8 mouse cellular contexts compared by ENCODE assay signal in genomic region chr8:105304325-105305210, GRCm38 (mm10). TPM values are rescaled to one million over a fixed set of nuclear protein-coding genes. Genes with fewer than 3 reads are reported as not detected.
DNase-seq lines count a peak whose midpoint lies in the region; ATAC-seq and TF ChIP-seq lines count a peak whose summit lies in the region.

No protein-coding gene starts in this region.

- no peak overlapping the region for H3K4me3 ChIP-seq in kidney, embryonic 14.5 days (ENCODE audit: low read length)
- H3K4me3 ChIP-seq in kidney, adult 2 months (ENCODE audit: insufficient read depth, low read depth, low read length), result no peak overlapping the region
- H3K4me3 ChIP-seq in G1E (ENCODE audit: low read depth, low read length), result peak overlapping the region; percentile 30; the same call in 1 of the 2 replicates
- no peak overlapping the region for H3K4me3 ChIP-seq in forebrain, embryonic 13.5 days
- no peak overlapping the region for H3K4me3 ChIP-seq in macrophage (ENCODE audit: inconsistent target)

- no peak for TF ChIP-seq CTCF in kidney, adult 2 months (conservative IDR thresholded peaks at IDR 0.05; ENCODE audit: insufficient read depth, insufficient read length, low read depth, low read length)
- TF ChIP-seq CTCF in G1E (IDR thresholded peaks at IDR 0.05; ENCODE audit: low read depth, low read length), result no peak

- H3K27me3 ChIP-seq in kidney, embryonic 14.5 days (ENCODE audit: control insufficient read depth, insufficient read depth, low read length), result no peaks in the 10 kb centered on the region
- H3K27me3 ChIP-seq in kidney, adult 2 months (replicated peaks; ENCODE audit: control insufficient read depth, insufficient read depth, low read length), result no peaks in the 10 kb centered on the region
- no peaks in the 10 kb centered on the region for H3K27me3 ChIP-seq in G1E (ENCODE audit: insufficient read depth, low read length)
- no peaks in the 10 kb centered on the region for H3K27me3 ChIP-seq in forebrain, embryonic 13.5 days

- peaks cover 19% of the 10 kb centered on the region for H3K79me2 ChIP-seq in macrophage (ENCODE audit: inconsistent target)

- peak; percentile 10 for ATAC-seq in kidney, embryonic 14.5 days (ENCODE audit: low FRiP score, low TSS enrichment)
- no peak for ATAC-seq in G1E (ENCODE audit: extremely low read depth, insufficient number of reproducible peaks, low FRiP score, poor library complexity, severe bottlenecking)
- peak; percentile 22; the same call in 1 of the 2 replicates for ATAC-seq in forebrain, embryonic 13.5 days

- no peak overlapping the region for H3K9ac ChIP-seq in kidney, embryonic 14.5 days (ENCODE audit: low read depth, low read length)
- H3K9ac ChIP-seq in forebrain, embryonic 13.5 days, result no peak overlapping the region

- no peak for TF ChIP-seq POLR2A in kidney, adult 2 months (IDR thresholded peaks at IDR 0.05; ENCODE audit: low read depth, low read length)

- H3K36me3 ChIP-seq in kidney, embryonic 14.5 days (ENCODE audit: control insufficient read depth, insufficient read depth, low read length), result peaks cover 69% of the 10 kb centered on the region
- no peaks in the 10 kb centered on the region; the same call in none of the 2 replicates for H3K36me3 ChIP-seq in kidney, adult 2 months (ENCODE audit: control insufficient read depth, insufficient read depth, low read length)
- peaks cover 99% of the 10 kb centered on the region for H3K36me3 ChIP-seq in G1E (replicated peaks)
- peaks cover 88% of the 10 kb centered on the region for H3K36me3 ChIP-seq in forebrain, embryonic 13.5 days (ENCODE audit: poor library complexity, severe bottlenecking)
- peaks cover 50% of the 10 kb centered on the region; the same call in 1 of the 2 replicates for H3K36me3 ChIP-seq in macrophage (ENCODE audit: inconsistent target)

- no peaks in the 10 kb centered on the region for H3K9me3 ChIP-seq in kidney, embryonic 14.5 days (ENCODE audit: control insufficient read depth, low read length)
- no peaks in the 10 kb centered on the region; the same call in 1 of the 2 replicates for H3K9me3 ChIP-seq in G1E (replicated peaks)
- H3K9me3 ChIP-seq in forebrain, embryonic 13.5 days (replicated peaks), result no peaks in the 10 kb centered on the region

- H3K4me1 ChIP-seq in kidney, embryonic 14.5 days (ENCODE audit: control insufficient read depth, insufficient read depth, low read length), result peaks cover 18% of the 10 kb centered on the region; the same call in 1 of the 2 replicates
- H3K4me1 ChIP-seq in kidney, adult 2 months (ENCODE audit: control insufficient read depth, insufficient read depth, low read length), result peaks cover 9% of the 10 kb centered on the region; the same call in 1 of the 2 replicates
- peaks cover 64% of the 10 kb centered on the region for H3K4me1 ChIP-seq in G1E (ENCODE audit: insufficient read depth, low read depth, low read length)
- H3K4me1 ChIP-seq in forebrain, embryonic 13.5 days, result peaks cover 19% of the 10 kb centered on the region

- DNase-seq in kidney, adult 2 months, result no peak
- no peak for DNase-seq in G1E (ENCODE audit: low spot score)
- DNase-seq in adrenal gland, postnatal 4 days (ENCODE audit: low spot score in 2 of 2), result no peak
- no peak for DNase-seq in B cell, adult 2 months
- DNase-seq in kidney, postnatal 36 days, result no peak

- no peak overlapping the region for H3K4me2 ChIP-seq in kidney, embryonic 14.5 days (replicated peaks; ENCODE audit: low read depth, low read length)
- no peak overlapping the region for H3K4me2 ChIP-seq in forebrain, embryonic 13.5 days

- H3K27ac ChIP-seq in kidney, embryonic 14.5 days (ENCODE audit: low read depth, low read length), result peak overlapping the region; percentile 55
- no peak overlapping the region for H3K27ac ChIP-seq in kidney, adult 2 months (ENCODE audit: insufficient read depth, low read depth, low read length)
- no peak overlapping the region for H3K27ac ChIP-seq in forebrain, embryonic 13.5 days
- peak overlapping the region; percentile 27; the same call in 1 of the 2 replicates for H3K27ac ChIP-seq in macrophage

- 75% methylated on average over 9 of the region's 9 CpGs for WGBS in kidney, embryonic 14.5 days
- 55% methylated on average over 9 of the region's 9 CpGs for WGBS in kidney, adult 2 months
- 67% methylated on average over 9 of the region's 9 CpGs for WGBS in forebrain, embryonic 13.5 days
- WGBS in macrophage (ENCODE audit: missing documents), result 71% methylated on average over 9 of the region's 9 CpGs

RNA-seq across cellular contexts. Expression of gene Elmo3, which starts 0.8 kb away (rescaled TPM):
- 6.1 and 9.4 TPM in 2 replicates for polyA plus RNA-seq in kidney, embryonic 14.5 days (2014; fragmentation: Nextera tagmentation; extraction: Ambion mirVana)
- 49.6 and 60.3 TPM in 2 replicates for polyA plus RNA-seq in kidney, adult 2 months (2012; rRNA removed)
- total RNA-seq in G1E (2014; fragmentation: Nextera tagmentation), result 2.2 and 3.5 TPM in 2 replicates
- total RNA-seq in G1E (2017), result 0.49 and 1.6 TPM in 2 replicates
- 0.63 and 0.76 TPM in 2 replicates for polyA plus RNA-seq in G1E (2012)
- polyA plus RNA-seq in forebrain, embryonic 13.5 days (2015; fragmentation: Nextera tagmentation; extraction: Ambion mirVana), result 0.75 and 0.83 TPM in 2 replicates
- total RNA-seq in macrophage (2018; cell fraction: chromatin; rRNA removed), result 10 to 100 TPM in 1 of 26 experiments, 1 to 10 TPM in 25; 2.7 to 10.1 (median 5.4) TPM
- total RNA-seq in macrophage (2018; cell fraction: cytosol; rRNA removed), result under 1 TPM; 0.03 to 0.65 (median 0.19) TPM
- total RNA-seq in macrophage (2018; cell fraction: nucleus; rRNA removed), result 1 to 10 TPM in 25 of 26 experiments, under 1 TPM in 1; 0.98 to 8.1 (median 2.5) TPM
- polyA plus RNA-seq in macrophage (2018), result 0.29 to 0.43 TPM (median 0.33 TPM) in 3 replicates
- total RNA-seq in adrenal gland, postnatal 4 days (2021), result 10 to 100 TPM in 1 of 2 experiments, 1 to 10 TPM in 1; 9.2 to 13.6 TPM

RNA-seq across cellular contexts. Expression of gene E2f4, which starts 7.1 kb away (rescaled TPM):
- polyA plus RNA-seq in kidney, embryonic 14.5 days (2014; fragmentation: Nextera tagmentation; extraction: Ambion mirVana), result 103 and 117 TPM in 2 replicates
- polyA plus RNA-seq in kidney, adult 2 months (2012; rRNA removed), result 88.1 and 93.5 TPM in 2 replicates
- total RNA-seq in G1E (2014; fragmentation: Nextera tagmentation) (228 and 274 TPM in 2 replicates), G1E (2017) (40.1 and 42.5 TPM in 2 replicates)
- polyA plus RNA-seq in G1E (2012) (69.8 and 79.2 TPM in 2 replicates), macrophage (2018) (30.2 to 47.0 TPM (median 34.1 TPM) in 3 replicates)
- polyA plus RNA-seq in forebrain, embryonic 13.5 days (2015; fragmentation: Nextera tagmentation; extraction: Ambion mirVana), result 56.9 and 60.6 TPM in 2 replicates
- 10 to 100 TPM; 21.1 to 81.8 (median 50.7) TPM for total RNA-seq in macrophage (2018; cell fraction: chromatin; rRNA removed)
- total RNA-seq in macrophage (2018; cell fraction: cytosol; rRNA removed), result 10 to 100 TPM; 26.8 to 47.2 (median 35.7) TPM
- 10 to 100 TPM; 22.5 to 73.9 (median 41.1) TPM for total RNA-seq in macrophage (2018; cell fraction: nucleus; rRNA removed)
- total RNA-seq in adrenal gland, postnatal 4 days (2021), result 10 to 100 TPM; 50.5 to 55.7 TPM

RNA-seq across cellular contexts. Expression of gene Exoc3l, which starts 8.7 kb away (rescaled TPM):
- polyA plus RNA-seq in kidney, embryonic 14.5 days (2014; fragmentation: Nextera tagmentation; extraction: Ambion mirVana), result 13.1 and 17.8 TPM in 2 replicates
- polyA plus RNA-seq in kidney, adult 2 months (2012; rRNA removed), result 11.7 and 15.3 TPM in 2 replicates
- 1.4 and 3.2 TPM in 2 replicates for total RNA-seq in G1E (2014; fragmentation: Nextera tagmentation)
- 1.5 and 2.8 TPM in 2 replicates for total RNA-seq in G1E (2017)
- polyA plus RNA-seq in G1E (2012), result 2.6 and 2.7 TPM in 2 replicates
- polyA plus RNA-seq in forebrain, embryonic 13.5 days (2015; fragmentation: Nextera tagmentation; extraction: Ambion mirVana), result 9.8 and 10.3 TPM in 2 replicates
- 1 to 10 TPM in 18 of 26 experiments, under 1 TPM in 4, not detected in 4; 0.39 to 4.7 (median 1.6) TPM for total RNA-seq in macrophage (2018; cell fraction: chromatin; rRNA removed)
- under 1 TPM in 24 of 26 experiments, not detected in 2; 0.09 to 0.51 (median 0.20) TPM for total RNA-seq in macrophage (2018; cell fraction: cytosol; rRNA removed)
- 1 to 10 TPM in 11 of 26 experiments, under 1 TPM in 11, not detected in 4; 0.29 to 3.3 (median 1.0) TPM for total RNA-seq in macrophage (2018; cell fraction: nucleus; rRNA removed)
- 0.19 to 0.32 TPM in 2 of 3 replicates, not detected in the other for polyA plus RNA-seq in macrophage (2018)
- 10 to 100 TPM; 25.7 to 30.9 TPM for total RNA-seq in adrenal gland, postnatal 4 days (2021)

RNA-seq across cellular contexts. Expression of gene 4931428F04Rik, which starts 14.9 kb away (rescaled TPM):
- 4.3 and 10.4 TPM in 2 replicates for polyA plus RNA-seq in kidney, embryonic 14.5 days (2014; fragmentation: Nextera tagmentation; extraction: Ambion mirVana)
- polyA plus RNA-seq in kidney, adult 2 months (2012; rRNA removed), result 2.1 and 2.5 TPM in 2 replicates
- total RNA-seq in G1E (2014; fragmentation: Nextera tagmentation) (7.8 and 9.0 TPM in 2 replicates), G1E (2017) (2.6 and 2.8 TPM in 2 replicates)
- polyA plus RNA-seq in G1E (2012) (1.5 and 2.0 TPM in 2 replicates), macrophage (2018) (0.79 to 3.9 TPM (median 1.5 TPM) in 3 replicates)
- polyA plus RNA-seq in forebrain, embryonic 13.5 days (2015; fragmentation: Nextera tagmentation; extraction: Ambion mirVana), result 57.4 and 66.1 TPM in 2 replicates
- total RNA-seq in macrophage (2018; cell fraction: chromatin; rRNA removed), result 1 to 10 TPM in 25 of 26 experiments, under 1 TPM in 1; 0.88 to 6.8 (median 5.0) TPM
- total RNA-seq in macrophage (2018; cell fraction: cytosol; rRNA removed), result 1 to 10 TPM; 1.3 to 2.3 (median 1.7) TPM
- total RNA-seq in macrophage (2018; cell fraction: nucleus; rRNA removed), result 1 to 10 TPM; 2.1 to 9.4 (median 4.1) TPM
- total RNA-seq in adrenal gland, postnatal 4 days (2021), result 10 to 100 TPM in 1 of 2 experiments, 1 to 10 TPM in 1; 9.1 to 10.4 TPM

RNA-seq across cellular contexts. Expression of gene Lrrc29, which starts 21.5 kb away (rescaled TPM):
- polyA plus RNA-seq in kidney, embryonic 14.5 days (2014; fragmentation: Nextera tagmentation; extraction: Ambion mirVana), result 1.6 and 2.1 TPM in 2 replicates
- 11.0 and 14.1 TPM in 2 replicates for polyA plus RNA-seq in kidney, adult 2 months (2012; rRNA removed)
- total RNA-seq in G1E (2014; fragmentation: Nextera tagmentation) (12.3 and 15.5 TPM in 2 replicates), G1E (2017) (4.6 and 4.8 TPM in 2 replicates)
- polyA plus RNA-seq in G1E (2012) (1.3 and 1.6 TPM in 2 replicates), macrophage (2018) (0.63 to 1.4 TPM (median 0.77 TPM) in 3 replicates)
- 0.61 and 0.94 TPM in 2 replicates for polyA plus RNA-seq in forebrain, embryonic 13.5 days (2015; fragmentation: Nextera tagmentation; extraction: Ambion mirVana)
- total RNA-seq in macrophage (2018; cell fraction: chromatin; rRNA removed), result 10 to 100 TPM in 18 of 26 experiments, 1 to 10 TPM in 8; 5.3 to 29.4 (median 15.1) TPM
- 1 to 10 TPM in 14 of 26 experiments, under 1 TPM in 12; 0.62 to 2.6 (median 1.0) TPM for total RNA-seq in macrophage (2018; cell fraction: cytosol; rRNA removed)
- total RNA-seq in macrophage (2018; cell fraction: nucleus; rRNA removed), result 10 to 100 TPM in 12 of 26 experiments, 1 to 10 TPM in 14; 2.5 to 17.5 (median 9.2) TPM
- total RNA-seq in adrenal gland, postnatal 4 days (2021), result 10 to 100 TPM; 14.3 to 16.3 TPM

Comparison
In these comparisons a context has a peak if more than half of its experiments do, and no peak if none do; other contexts are left out.
1. H3K27ac ChIP-seq: peak in kidney, embryonic 14.5 days (single experiment) and macrophage (single experiment); none in kidney, adult 2 months (single experiment) and forebrain, embryonic 13.5 days (single experiment).